Mouse (Mus musculus) hindbrain, embryonic 15.5 days (tissue): ENCODE data around the gene Pigyl. TPM values are rescaled to one million over a fixed set of nuclear protein-coding genes. Genes with fewer than 3 reads are reported as not detected.
A peak's percentile ranks its signal among the peaks of the same experiment; 100 is the strongest.

Experiments used
- ATAC-seq: fragments of 200-750 bp; cut with Nextera tagmentation; 2 replicates; pipeline ENCODE4 v1.8.0; 2017; ENCODE audit warnings: low read depth, moderate number of reproducible peaks, moderate TSS enrichment; ENCODE audit not compliant: low FRiP score
- H3K27ac ChIP-seq: fragments of 300-500 bp; sonication (generic); replicated peaks from 2 replicates; pipeline ENCODE4 v1.5.1; 2015; ENCODE audit warnings: mild to moderate bottlenecking, inconsistent platforms
- H3K27me3 ChIP-seq: fragments of 300-500 bp; sonication (generic); 2 replicates; pipeline ENCODE4 v1.6.1; 2015; ENCODE audit warnings: control low read depth, inconsistent platforms
- H3K36me3 ChIP-seq: fragments of 300-500 bp; sonication (generic); 2 replicates; pipeline ENCODE4 v1.6.1; 2015; ENCODE audit warnings: control low read depth, inconsistent platforms
- H3K4me1 ChIP-seq: fragments of 300-500 bp; sonication (generic); replicated peaks from 2 replicates; pipeline ENCODE4 v1.6.1; 2015; ENCODE audit warnings: control low read depth, inconsistent platforms
- H3K4me2 ChIP-seq: fragments of 300-500 bp; sonication (generic); 2 replicates; pipeline ENCODE4 v1.6.1; 2015; ENCODE audit warnings: moderate library complexity, mild to moderate bottlenecking, inconsistent platforms
- H3K4me3 ChIP-seq: fragments of 300-500 bp; sonication (generic); 2 replicates; pipeline ENCODE4 v1.5.1; 2015; ENCODE audit warnings: mild to moderate bottlenecking, inconsistent platforms
- H3K9ac ChIP-seq: fragments of 300-500 bp; sonication (generic); 2 replicates; pipeline ENCODE4 v1.6.1; 2015; ENCODE audit warnings: inconsistent platforms
- H3K9me3 ChIP-seq: fragments of 300-500 bp; sonication (generic); 2 replicates; pipeline ENCODE4 v1.6.1; 2016; ENCODE audit warnings: control low read depth, inconsistent platforms
- WGBS: fragments of 180-500 bp; shearing (Covaris S2); methylation state at CpG from one replicate; pipeline ENCODE4 v1.1.7; 2015; 5-methylcytosine and 5-hydroxymethylcytosine counted together
- microRNA-seq: library from miRNA; unstranded; fragments of <30 nt; microRNA quantifications from one replicate; pipeline ENCODE4, GENCODE M21; 2016
- polyA plus RNA-seq: library from polyadenylated mRNA; unstranded; fragments of >200 nt; fragmentation: Nextera tagmentation; extraction: Ambion mirVana; gene quantifications from 2 replicates; pipeline ENCODE4 v1.2.1, GENCODE M21; 2015

Pigyl gene
- polyA plus RNA-seq, 1 experiment from 2014 or later = 85.3 TPM

- ATAC-seq = peak; percentile 89
- Histone ChIP-seq H3K4me3 (peak overlapping the region; percentile 61), H3K4me2 (peak overlapping the region; percentile 80)
Measured at GRCm38 (mm10) chr9:22164711-22165668, 8.3 kb downstream of the Pigyl start.

GRCm38 (mm10) chr9:22165964-22166363 is 9.3 kb downstream of the Pigyl start:
- Histone ChIP-seq H3K4me3 (no peak overlapping the region), H3K36me3 (no peaks in the 10 kb centered on the region), H3K27me3 (no peaks in the 10 kb centered on the region), H3K9me3 (no peaks in the 10 kb centered on the region), H3K9ac (no peak overlapping the region), H3K4me2 (no peak overlapping the region), H3K27ac (no peak overlapping the region), H3K4me1 (0 out of 2 replicates have a peak, but pooled peaks cover 7% of the 10 kb centered on the region)
- 56% methylated on average over 6 of the region's 6 CpGs for WGBS
- ATAC-seq = no peak

More at GRCm38 (mm10) chr9:22164711-22165668, 8.3 kb downstream of the Pigyl start:
- Histone ChIP-seq H3K9ac (peak overlapping the region; percentile 70), H3K27me3 (no peaks in the 10 kb centered on the region), H3K9me3 (no peaks in the 10 kb centered on the region), H3K4me1 (0 out of 2 replicates have a peak, but pooled peaks cover 7% of the 10 kb centered on the region), H3K27ac (peak overlapping the region; percentile 85), H3K36me3 (no peaks in the 10 kb centered on the region)
- 2% methylated on average over 53 of the region's 54 CpGs for WGBS

- no peaks in the 10 kb centered on the region for H3K27me3 ChIP-seq
- H3K27ac ChIP-seq = no peak overlapping the region
- H3K4me2 ChIP-seq = no peak overlapping the region
- H3K36me3 ChIP-seq = no peaks in the 10 kb centered on the region
- WGBS = 92% methylated on average over 10 of the region's 10 CpGs
- H3K4me3 ChIP-seq = no peak overlapping the region
- H3K4me1 ChIP-seq = 0 out of 2 replicates have a peak, but pooled peaks cover 7% of the 10 kb centered on the region
- H3K9ac ChIP-seq = no peak overlapping the region
- ATAC-seq = no peak
- H3K9me3 ChIP-seq = no peaks in the 10 kb centered on the region
Measured at GRCm38 (mm10) chr9:22166686-22167085, 10.0 kb downstream of the Pigyl start.

- Histone ChIP-seq H3K4me2 (no peak overlapping the region), H3K4me3 (no peak overlapping the region), H3K36me3 (no peaks in the 10 kb centered on the region), H3K9me3 (no peaks in the 10 kb centered on the region), H3K4me1 (0 out of 2 replicates have a peak, but pooled peaks cover 7% of the 10 kb centered on the region), H3K27me3 (no peaks in the 10 kb centered on the region), H3K27ac (no peak overlapping the region), H3K9ac (no peak overlapping the region)
- ATAC-seq = no peak
- WGBS = 96% methylated on average over 4 of the region's 4 CpGs
Measured at GRCm38 (mm10) chr9:22167751-22168150, 11.1 kb downstream of the Pigyl start.

GRCm38 (mm10) chr9:22169327-22169726 is 12.7 kb downstream of the Pigyl start:
- Histone ChIP-seq H3K27me3 (no peaks in the 10 kb centered on the region), H3K27ac (no peak overlapping the region), H3K4me1 (0 out of 2 replicates have a peak, but pooled peaks cover 7% of the 10 kb centered on the region), H3K4me2 (no peak overlapping the region), H3K36me3 (no peaks in the 10 kb centered on the region), H3K9ac (no peak overlapping the region), H3K4me3 (no peak overlapping the region), H3K9me3 (no peaks in the 10 kb centered on the region)
- WGBS = 98% methylated on average over 11 of the region's 11 CpGs
- ATAC-seq = no peak

- Histone ChIP-seq H3K4me3 (no peak overlapping the region), H3K4me2 (no peak overlapping the region), H3K4me1 (no peaks in the 10 kb centered on the region), H3K36me3 (no peaks in the 10 kb centered on the region), H3K27me3 (no peaks in the 10 kb centered on the region), H3K27ac (no peak overlapping the region), H3K9me3 (no peaks in the 10 kb centered on the region), H3K9ac (no peak overlapping the region)
- WGBS = 90% methylated on average over 4 of the region's 4 CpGs
- no peak for ATAC-seq
Measured at GRCm38 (mm10) chr9:22172318-22172717, 15.7 kb downstream of the Pigyl start.

- Histone ChIP-seq H3K4me2 (peak within 1 kb of the TSS; percentile 86), H3K27ac (0 out of 2 replicates have a peak within 1 kb of the TSS, but pooled peaks have one; percentile 35), H3K9me3 (0 out of 2 replicates have a peak, but pooled peaks cover 9% of the 10 kb centered on the region), H3K4me1 (no peaks in the 10 kb centered on the region), H3K36me3 (no peaks in the 10 kb centered on the region), H3K27me3 (peaks cover 8% of the 10 kb centered on the region; the same call in 1 of the 2 replicates), H3K4me3 (peak within 1 kb of the TSS; percentile 46), H3K9ac (peak within 1 kb of the TSS; percentile 50)
- WGBS = 19% methylated on average over 37 of the region's 43 CpGs
- peak; percentile 93 for ATAC-seq
Measured at GRCm38 (mm10) chr9:22188025-22188611, 31.5 kb downstream of the Pigyl start, which contains the start of gene Zfp872. Gene Zfp872, plus strand, starts transcription at chr9:22188090.

GRCm38 (mm10) chr9:22196412-22196811 is 39.8 kb downstream of the Pigyl start:
- Histone ChIP-seq H3K4me1 (no peaks in the 10 kb centered on the region), H3K9me3 (peaks cover 16% of the 10 kb centered on the region; the same call in 1 of the 2 replicates), H3K4me3 (no peak overlapping the region), H3K9ac (no peak overlapping the region), H3K4me2 (no peak overlapping the region), H3K27ac (no peak overlapping the region), H3K27me3 (no peaks in the 10 kb centered on the region), H3K36me3 (no peaks in the 10 kb centered on the region)
- no peak for ATAC-seq
- 51% methylated on average over 5 of the region's 5 CpGs for WGBS

Small RNA genes lying within 50 kb of the gene (microRNA-seq; reads per million reads assigned to microRNA genes)
- gene Mir7084 = not detected

Other genes starting within 250 kb of the Pigyl start
- gene Rab3d, start 238.7 kb upstream of the Pigyl start, polyA plus RNA-seq = 21.1 and 23.0 TPM in 2 replicates
- 8.5 and 11.7 TPM in 2 replicates for gene Ccdc159, start 229.4 kb upstream of the Pigyl start, polyA plus RNA-seq
- gene Tmem205, start 229.3 kb upstream of the Pigyl start, polyA plus RNA-seq = 51.7 and 53.8 TPM in 2 replicates
- gene Plppr2, start 219.8 kb upstream of the Pigyl start, polyA plus RNA-seq = 95.5 and 119 TPM in 2 replicates
- gene Swsap1, start 201.1 kb upstream of the Pigyl start, polyA plus RNA-seq = 9.1 and 9.3 TPM in 2 replicates
- 1.3 and 1.9 TPM in 2 replicates for gene Epor, start 193.3 kb upstream of the Pigyl start, polyA plus RNA-seq
- gene Rgl3, start 167.4 kb upstream of the Pigyl start, polyA plus RNA-seq = 1.2 and 2.2 TPM in 2 replicates
- gene Ccdc151, start 154.2 kb upstream of the Pigyl start, polyA plus RNA-seq = 4.9 and 5.1 TPM in 2 replicates
- gene Prkcsh, start 154.0 kb upstream of the Pigyl start, polyA plus RNA-seq = 94.9 and 100 TPM in 2 replicates
- 97.4 and 104 TPM in 2 replicates for gene Elavl3, start 104.8 kb upstream of the Pigyl start, polyA plus RNA-seq
- not detected in 2 replicates for gene Gm49318, start 85.6 kb upstream of the Pigyl start, polyA plus RNA-seq
- 17.3 and 19.6 TPM in 2 replicates for gene Zfp653, start 85.5 kb upstream of the Pigyl start, polyA plus RNA-seq
- gene Ecsit, start 71.4 kb upstream of the Pigyl start, polyA plus RNA-seq = 56.0 and 63.5 TPM in 2 replicates
- gene Cnn1, start 57.6 kb upstream of the Pigyl start, polyA plus RNA-seq = 1.6 and 2.3 TPM in 2 replicates
- 183 and 190 TPM in 2 replicates for gene Elof1, start 39.7 kb upstream of the Pigyl start, polyA plus RNA-seq
- gene Acp5, start 21.1 kb upstream of the Pigyl start, polyA plus RNA-seq = 0.44 and 0.97 TPM in 2 replicates
- 0.58 and 0.79 TPM in 2 replicates for gene Zfp872, start 31.2 kb downstream of the Pigyl start, polyA plus RNA-seq
- gene Zfp809, start 68.9 kb downstream of the Pigyl start, polyA plus RNA-seq = 9.3 and 11.2 TPM in 2 replicates
- gene Zfp599, start 103.0 kb downstream of the Pigyl start, polyA plus RNA-seq = 7.4 and 7.7 TPM in 2 replicates
- 27.8 and 29.0 TPM in 2 replicates for gene Zfp810, start 150.8 kb downstream of the Pigyl start, polyA plus RNA-seq
- 6.5 and 6.7 TPM in 2 replicates for gene Anln, start 232.3 kb downstream of the Pigyl start, polyA plus RNA-seq